Mouse (Mus musculus): Measurements from ENCODE around the gene E2f6. TPM values are rescaled to one million over a fixed set of nuclear protein-coding genes. Genes with fewer than 3 reads are reported as not detected.

The E2f6 gene
- total RNA-seq, 2 experiments from 2014 or later, result 19.2 to 21.9 TPM

- intact Hi-C loops (cut with DNase I), result no loop called here
- peak; percentile 25 for DNase-seq
Measured at GRCm38 (mm10) chr12:16844623-16845592, 34.1 kb downstream of the E2f6 start.

- no peak for DNase-seq
- intact Hi-C loops (cut with DNase I), result no loop called here
Measured at GRCm38 (mm10) chr12:16847204-16847792, 36.5 kb downstream of the E2f6 start.

GRCm38 (mm10) chr12:16848501-16848900, 37.7 kb downstream of the E2f6 start:
- no peak for DNase-seq
- intact Hi-C loops (cut with DNase I), result no loop called here

GRCm38 (mm10) chr12:16849821-16850220, 39.1 kb downstream of the E2f6 start:
- DNase-seq, result no peak
- intact Hi-C loops (cut with DNase I), result no loop called here

GRCm38 (mm10) chr12:16850431-16851375, 39.9 kb downstream of the E2f6 start:
- intact Hi-C loops (cut with DNase I), result no loop called here
- no peak for DNase-seq

GRCm38 (mm10) chr12:16853431-16854165, 42.8 kb downstream of the E2f6 start:
- intact Hi-C loops (cut with DNase I), result no loop called here
- peak; percentile 58 for DNase-seq

GRCm38 (mm10) chr12:16855632-16856305, 45.0 kb downstream of the E2f6 start:
- intact Hi-C loops (cut with DNase I), result no loop called here

GRCm38 (mm10) chr12:16856306-16856679, 45.5 kb downstream of the E2f6 start:
- intact Hi-C loops (cut with DNase I), result no loop called here

More at GRCm38 (mm10) chr12:16855632-16856305, 45.0 kb downstream of the E2f6 start:
- DNase-seq, result peak; percentile 62

GRCm38 (mm10) chr12:16858081-16858480, 47.3 kb downstream of the E2f6 start:
- DNase-seq, result no peak
- intact Hi-C loops (cut with DNase I), result no loop called here

More at GRCm38 (mm10) chr12:16856306-16856679, 45.5 kb downstream of the E2f6 start:
- no peak for DNase-seq

- no peak for DNase-seq
- intact Hi-C loops (cut with DNase I), result no loop called here
Measured at GRCm38 (mm10) chr12:16859781-16860180, 49.0 kb downstream of the E2f6 start.

- no peak for DNase-seq
Measured at GRCm38 (mm10) chr12:16860533-16860932, 49.8 kb downstream of the E2f6 start.

GRCm38 (mm10) chr12:16860961-16861360, 50.2 kb downstream of the E2f6 start:
- DNase-seq, result no peak
- intact Hi-C loops (cut with DNase I), result no loop called here

More at GRCm38 (mm10) chr12:16860533-16860932, 49.8 kb downstream of the E2f6 start:
- intact Hi-C loops (cut with DNase I), result no loop called here

- DNase-seq, result no peak
- intact Hi-C loops (cut with DNase I), result no loop called here
Measured at GRCm38 (mm10) chr12:16864477-16864876, 53.7 kb downstream of the E2f6 start.

- DNase-seq, result no peak
- intact Hi-C loops (cut with DNase I), result no loop called here
Measured at GRCm38 (mm10) chr12:16865871-16866270, 55.1 kb downstream of the E2f6 start.

GRCm38 (mm10) chr12:16866460-16866859, 55.7 kb downstream of the E2f6 start:
- no peak for DNase-seq
- intact Hi-C loops (cut with DNase I), result no loop called here

GRCm38 (mm10) chr12:16867306-16867705, 56.5 kb downstream of the E2f6 start:
- DNase-seq, result no peak
- intact Hi-C loops (cut with DNase I), result no loop called here

GRCm38 (mm10) chr12:16868618-16869017, 57.9 kb downstream of the E2f6 start:
- no peak for DNase-seq
- intact Hi-C loops (cut with DNase I), result no loop called here

GRCm38 (mm10) chr12:16869091-16869778, 58.5 kb downstream of the E2f6 start:
- intact Hi-C loops (cut with DNase I), result no loop called here
- no peak for DNase-seq

- intact Hi-C loops (cut with DNase I), result no loop called here
- no peak for DNase-seq
Measured at GRCm38 (mm10) chr12:16869870-16870404, 59.2 kb downstream of the E2f6 start.

Data from left cerebral cortex, postnatal 4 days (tissue).